Mouse (Mus musculus): ENCODE measurements around the gene Slc1a7.

- TF ChIP-seq CTCF (IDR thresholded peaks at IDR 0.05; ENCODE audit: low read depth) (no peak), EP300 (IDR thresholded peaks at IDR 0.05; ENCODE audit: low read depth) (peak; percentile 28; the same call in 1 of the 2 replicates)
These were observed 39.9 kb upstream of the Slc1a7 start for GRCm38 (mm10) chr4:107928269-107928668.
